Mouse (Mus musculus): ENCODE results near the gene Vmn1r32.
A peak's percentile ranks its signal among the peaks of the same experiment; 100 is the strongest.

The Vmn1r32 gene

DNA sequence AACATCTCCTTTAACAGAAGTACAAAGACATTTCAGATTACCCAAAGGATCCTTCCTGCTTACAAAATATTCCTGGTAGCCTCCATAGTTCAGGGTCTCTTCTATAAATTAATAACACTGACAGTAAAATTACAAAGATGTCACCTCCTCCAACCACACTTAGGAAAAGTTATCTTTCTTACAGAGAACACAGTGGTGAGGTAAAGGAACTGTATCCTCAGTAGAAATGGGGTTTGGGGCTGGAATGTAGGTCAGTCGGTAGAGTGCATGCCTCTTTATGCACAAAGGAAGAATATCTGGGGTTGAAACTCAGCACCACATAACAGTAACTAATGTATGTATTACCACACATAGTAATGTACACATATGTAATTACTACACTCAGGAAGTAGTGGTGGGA is at the start of gene Vmn1r32:
Gene Vmn1r32 (minus strand): TSS at position 101 of the 400 bp plus-strand sequence.
- no peak for DNase-seq (ENCODE audit: low read depth in 2 of 2, low spot score in 2 of 2)

DNA sequence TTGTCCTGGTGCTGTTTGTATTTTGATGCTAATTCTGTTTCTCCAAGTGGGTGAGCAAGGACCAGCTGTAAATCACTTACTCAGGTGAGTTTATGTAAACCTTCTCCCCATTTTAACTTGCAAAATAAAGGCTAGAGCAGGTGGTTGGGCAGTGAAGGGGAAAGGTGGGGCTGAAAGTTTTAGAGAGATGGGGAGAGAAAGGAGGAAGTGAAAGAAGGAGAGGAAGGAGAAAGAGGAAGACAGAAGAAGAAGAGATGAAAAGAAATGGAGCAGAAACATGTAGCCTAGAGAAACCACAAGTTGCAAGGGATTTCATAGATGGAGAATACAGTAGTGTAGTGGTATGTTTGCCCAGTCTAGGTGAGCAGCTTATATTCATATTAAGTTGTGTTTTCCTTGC is 35.9 kb upstream of the Vmn1r32 start:
- no peak for DNase-seq (ENCODE audit: low read depth in 2 of 2, low spot score in 2 of 2)

DNA sequence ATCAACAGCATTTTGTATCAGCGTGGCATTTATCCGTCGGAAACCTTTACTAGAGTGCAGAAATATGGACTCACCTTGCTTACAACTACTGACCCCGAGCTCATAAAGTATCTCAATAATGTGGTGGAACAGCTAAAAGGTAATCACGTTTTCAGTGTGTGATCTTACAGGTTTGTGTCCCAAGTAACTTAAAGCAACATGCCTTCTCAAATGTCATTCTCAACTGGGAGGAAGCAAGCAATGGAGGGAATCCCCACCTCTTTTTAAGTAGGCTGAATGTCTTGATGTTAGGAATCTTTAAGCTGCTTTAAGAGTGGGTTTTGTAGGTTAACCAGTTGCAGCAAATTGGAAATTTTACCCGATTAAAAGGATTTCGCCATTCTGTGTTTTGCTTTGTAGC is 23.9 kb downstream of the Vmn1r32 start:
- no peak for DNase-seq (ENCODE audit: low read depth in 2 of 2, low spot score in 2 of 2)

- DNase-seq (ENCODE audit: low read depth in 2 of 2, low spot score in 2 of 2) = peak; percentile 92 to 93
Measured at GRCm38 (mm10) chr6:66535028-66535862, 24.7 kb downstream of the Vmn1r32 start, which contains the start of gene Mad2l1. Gene Mad2l1 (plus strand): TSS chr6:66535390.

- peak in 1 of 2 experiments; percentile 5 for DNase-seq (ENCODE audit: low read depth in 2 of 2, low spot score in 2 of 2)
Measured at GRCm38 (mm10) chr6:66534366-66534941, 25.4 kb downstream of the Vmn1r32 start.

GRCm38 (mm10) chr6:66533241-66533640 is 26.7 kb downstream of the Vmn1r32 start:
- peak; percentile 13 to 55 for DNase-seq (ENCODE audit: low read depth in 2 of 2, low spot score in 2 of 2)

DNA sequence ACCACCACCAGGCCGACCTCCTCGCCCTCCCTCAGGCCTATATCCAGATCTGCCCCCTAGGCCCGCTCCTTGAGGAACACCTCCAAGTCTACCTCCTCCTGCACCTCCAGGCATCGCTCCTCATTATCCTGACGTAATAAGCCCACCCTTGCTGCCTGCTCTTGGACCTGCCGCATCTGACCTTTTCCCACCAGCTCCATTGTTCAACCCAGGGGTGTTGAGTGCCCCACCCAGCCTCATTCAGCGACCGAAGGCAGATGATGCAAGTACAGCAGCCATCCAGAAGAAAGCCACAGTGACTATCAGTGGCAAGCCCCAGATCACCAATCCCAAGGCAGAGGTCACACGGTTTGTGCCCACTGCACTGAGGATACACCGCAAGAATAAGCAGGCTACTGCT is 31.5 kb downstream of the Vmn1r32 start:
- no peak for DNase-seq (ENCODE audit: low read depth in 2 of 2, low spot score in 2 of 2)

- DNase-seq (ENCODE audit: low read depth in 2 of 2, low spot score in 2 of 2) = no peak
Measured at GRCm38 (mm10) chr6:66516368-66516767, 43.5 kb downstream of the Vmn1r32 start.

Measured in CD8-positive naive resting alpha-beta T cell, adult 2 months (primary cell).